Mouse (Mus musculus): Measurements from ENCODE around the gene Gys2. TPM values are rescaled to one million over a fixed set of nuclear protein-coding genes. Genes with fewer than 3 reads are reported as not detected.
A peak's percentile ranks its signal among the peaks of the same experiment; 100 is the strongest.
"Not testable (repeated sequence)": the region's sequence is repeated elsewhere in the genome, so short reads cannot be mapped to it uniquely, and the experiment has no call there.

The Gys2 gene
- polyA plus RNA-seq, 1 experiment from 2014 or later, result not detected

- Histone ChIP-seq H3K4me1 (peaks cover 24% of the 10 kb centered on the region), H3K27me3 (no peaks in the 10 kb centered on the region), H3K27ac (no peak overlapping the region), H3K9me3 (no peaks in the 10 kb centered on the region), H3K36me3 (peaks cover 48% of the 10 kb centered on the region), H3K4me2 (replicated peaks) (no peak overlapping the region), H3K9ac (no peak overlapping the region), H3K4me3 (no peak overlapping the region)
- ATAC-seq (ENCODE audit: insufficient number of reproducible peaks, insufficient read depth, low FRiP score, low TSS enrichment), result no peak
- WGBS, result 68% methylated on average over 8 of the region's 8 CpGs
Measured at GRCm38 (mm10) chr6:142503601-142504000, 30.7 kb upstream of the Gys2 start.

- Histone ChIP-seq H3K9me3 (no peaks in the 10 kb centered on the region), H3K36me3 (peaks cover 58% of the 10 kb centered on the region), H3K4me1 (peaks cover 18% of the 10 kb centered on the region), H3K4me3 (no peak overlapping the region), H3K27me3 (no peaks in the 10 kb centered on the region), H3K4me2 (replicated peaks) (no peak overlapping the region), H3K9ac (no peak overlapping the region), H3K27ac (no peak overlapping the region)
- 87% methylated on average over 10 of the region's 10 CpGs for WGBS
- no peak for ATAC-seq (ENCODE audit: insufficient number of reproducible peaks, insufficient read depth, low FRiP score, low TSS enrichment)
Measured at GRCm38 (mm10) chr6:142502519-142503125, 29.7 kb upstream of the Gys2 start.

GRCm38 (mm10) chr6:142490114-142490513 lies 17.2 kb upstream of the Gys2 start:
- WGBS, result 96% methylated on average over 6 of the region's 6 CpGs
- peaks cover 59% of the 10 kb centered on the region for H3K36me3 ChIP-seq
- H3K4me2 ChIP-seq (replicated peaks); H3K9me3 ChIP-seq; ATAC-seq (ENCODE audit: insufficient number of reproducible peaks, insufficient read depth, low FRiP score, low TSS enrichment); H3K9ac ChIP-seq; H3K4me1 ChIP-seq; H3K4me3 ChIP-seq; H3K27me3 ChIP-seq; H3K27ac ChIP-seq: not testable (repeated sequence)

GRCm38 (mm10) chr6:142487638-142488037 lies 14.7 kb upstream of the Gys2 start:
- H3K27me3 ChIP-seq, result no peaks in the 10 kb centered on the region
- H3K36me3 ChIP-seq, result peaks cover 44% of the 10 kb centered on the region
- 80% methylated on average over 9 of the region's 9 CpGs for WGBS
- no peak overlapping the region for H3K4me2 ChIP-seq (replicated peaks)
- no peak overlapping the region for H3K27ac ChIP-seq
- no peak overlapping the region for H3K4me3 ChIP-seq
- ATAC-seq (ENCODE audit: insufficient number of reproducible peaks, insufficient read depth, low FRiP score, low TSS enrichment), result peak; percentile 56; the same call in 1 of the 2 replicates
- H3K9ac ChIP-seq, result no peak overlapping the region
- H3K4me1 ChIP-seq, result no peaks in the 10 kb centered on the region
- no peaks in the 10 kb centered on the region for H3K9me3 ChIP-seq

DNA sequence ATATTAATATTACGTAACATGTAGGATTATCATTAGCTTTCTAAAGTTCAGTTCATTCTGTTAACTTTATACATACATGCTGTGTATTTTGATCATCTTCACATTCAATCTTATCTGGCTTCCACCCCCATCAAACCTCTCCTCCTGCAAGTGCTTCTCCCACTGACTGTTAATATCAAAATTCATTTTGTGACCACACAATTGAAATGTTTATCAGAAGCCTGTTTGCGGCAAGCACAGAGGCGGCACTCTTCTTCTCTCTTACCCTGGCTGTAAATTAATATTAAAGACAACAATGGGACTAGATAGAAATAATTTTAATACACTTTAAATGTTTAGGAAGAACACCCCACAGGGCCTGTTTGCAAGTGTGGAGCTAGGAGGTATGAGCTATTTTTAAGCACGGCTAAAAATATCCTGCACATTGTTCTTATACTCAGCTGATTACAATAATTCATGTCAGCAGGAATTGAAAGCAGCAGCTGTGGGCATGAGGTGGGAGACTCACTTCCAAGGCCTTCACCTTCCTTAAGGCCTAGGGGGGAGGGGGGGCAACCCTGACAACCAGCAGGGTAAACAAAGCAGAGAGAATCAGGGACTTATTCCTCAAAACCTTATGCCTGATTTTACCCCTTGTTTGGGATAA lies 12.7 kb upstream of the Gys2 start:
- H3K9me3 ChIP-seq, result no peaks in the 10 kb centered on the region
- no peaks in the 10 kb centered on the region for H3K27me3 ChIP-seq
- 93% methylated on average over 4 of the region's 4 CpGs for WGBS
- peaks cover 31% of the 10 kb centered on the region for H3K36me3 ChIP-seq
- no peak overlapping the region for H3K4me2 ChIP-seq (replicated peaks)
- H3K9ac ChIP-seq, result no peak overlapping the region
- no peak overlapping the region for H3K27ac ChIP-seq
- H3K4me3 ChIP-seq, result no peak overlapping the region
- H3K4me1 ChIP-seq, result no peaks in the 10 kb centered on the region
- no peak for ATAC-seq (ENCODE audit: insufficient number of reproducible peaks, insufficient read depth, low FRiP score, low TSS enrichment)

DNA sequence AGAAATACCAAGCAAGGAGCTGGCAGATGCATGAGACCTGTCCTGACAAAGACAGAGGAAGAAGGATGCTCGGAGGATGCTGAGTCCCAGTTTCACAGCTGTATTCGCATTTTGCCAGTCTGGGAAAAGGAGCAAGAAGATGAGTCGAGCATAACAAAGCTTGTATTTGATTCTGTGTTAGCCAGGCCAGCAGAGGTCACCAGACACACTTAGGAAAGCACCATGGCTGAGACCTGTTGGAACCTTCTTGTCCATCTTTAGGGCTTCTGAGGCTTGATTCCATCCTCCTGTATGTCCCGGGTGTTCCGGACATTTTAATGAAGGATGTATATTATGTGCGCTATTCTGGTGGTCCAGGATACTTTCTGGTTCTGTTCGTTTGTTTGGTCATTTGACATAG lies 4.3 kb upstream of the Gys2 start:
- 74% methylated on average over 7 of the region's 7 CpGs for WGBS
- no peaks in the 10 kb centered on the region for H3K36me3 ChIP-seq
- H3K4me1 ChIP-seq, result no peaks in the 10 kb centered on the region
- no peak overlapping the region for H3K9ac ChIP-seq
- no peaks in the 10 kb centered on the region for H3K27me3 ChIP-seq
- no peaks in the 10 kb centered on the region for H3K9me3 ChIP-seq
- no peak overlapping the region for H3K27ac ChIP-seq
- H3K4me2 ChIP-seq (replicated peaks), result no peak overlapping the region
- no peak overlapping the region for H3K4me3 ChIP-seq
- ATAC-seq (ENCODE audit: insufficient number of reproducible peaks, insufficient read depth, low FRiP score, low TSS enrichment), result no peak

- ATAC-seq (ENCODE audit: insufficient number of reproducible peaks, insufficient read depth, low FRiP score, low TSS enrichment), result no peak
Measured at GRCm38 (mm10) chr6:142471141-142471540, 1.8 kb downstream of the Gys2 start.

GRCm38 (mm10) chr6:142469602-142470001 lies 3.3 kb downstream of the Gys2 start:
- H3K9ac ChIP-seq, result no peak overlapping the region
- no peaks in the 10 kb centered on the region for H3K4me1 ChIP-seq
- H3K4me3 ChIP-seq, result no peak overlapping the region
- ATAC-seq (ENCODE audit: insufficient number of reproducible peaks, insufficient read depth, low FRiP score, low TSS enrichment), result no peak
- no peak overlapping the region for H3K27ac ChIP-seq
- H3K36me3 ChIP-seq, result no peaks in the 10 kb centered on the region
- 52% methylated on average over 4 of the region's 4 CpGs for WGBS
- H3K4me2 ChIP-seq (replicated peaks), result no peak overlapping the region
- H3K27me3 ChIP-seq, result no peaks in the 10 kb centered on the region
- no peaks in the 10 kb centered on the region for H3K9me3 ChIP-seq

More at GRCm38 (mm10) chr6:142471141-142471540, 1.8 kb downstream of the Gys2 start:
- 90% methylated on average over 8 of the region's 8 CpGs for WGBS
- Histone ChIP-seq H3K27me3 (no peaks in the 10 kb centered on the region), H3K9ac (no peak overlapping the region), H3K27ac (no peak overlapping the region), H3K36me3 (no peaks in the 10 kb centered on the region), H3K4me1 (no peaks in the 10 kb centered on the region), H3K4me3 (no peak overlapping the region), H3K9me3 (no peaks in the 10 kb centered on the region), H3K4me2 (replicated peaks) (no peak overlapping the region)

DNA sequence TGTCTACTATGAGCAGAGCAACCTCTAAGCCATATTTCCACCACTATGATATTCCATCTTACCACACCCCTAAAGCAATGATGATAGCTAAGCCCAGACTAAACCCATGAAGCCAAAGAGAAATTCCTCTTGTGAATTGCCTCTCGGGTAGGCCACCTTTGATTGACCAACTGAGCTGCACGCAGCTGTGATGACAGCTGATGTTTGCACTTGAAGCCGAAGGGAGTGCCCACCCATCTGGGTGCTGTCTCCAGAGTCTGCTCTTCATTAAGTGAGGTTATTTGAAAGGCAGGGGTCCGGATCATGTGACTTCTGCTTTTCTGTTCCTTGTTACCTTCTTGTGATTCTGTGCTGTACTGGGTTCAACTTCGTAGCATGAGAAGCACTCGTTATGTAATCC lies 10.7 kb downstream of the Gys2 start:
- no peaks in the 10 kb centered on the region for H3K36me3 ChIP-seq
- no peak for ATAC-seq (ENCODE audit: insufficient number of reproducible peaks, insufficient read depth, low FRiP score, low TSS enrichment)
- no peak overlapping the region for H3K9ac ChIP-seq
- 53% methylated on average over 6 of the region's 6 CpGs for WGBS
- H3K4me3 ChIP-seq, result no peak overlapping the region
- no peaks in the 10 kb centered on the region for H3K4me1 ChIP-seq
- H3K27me3 ChIP-seq, result no peaks in the 10 kb centered on the region
- no peaks in the 10 kb centered on the region for H3K9me3 ChIP-seq
- no peak overlapping the region for H3K27ac ChIP-seq
- no peak overlapping the region for H3K4me2 ChIP-seq (replicated peaks)

DNA sequence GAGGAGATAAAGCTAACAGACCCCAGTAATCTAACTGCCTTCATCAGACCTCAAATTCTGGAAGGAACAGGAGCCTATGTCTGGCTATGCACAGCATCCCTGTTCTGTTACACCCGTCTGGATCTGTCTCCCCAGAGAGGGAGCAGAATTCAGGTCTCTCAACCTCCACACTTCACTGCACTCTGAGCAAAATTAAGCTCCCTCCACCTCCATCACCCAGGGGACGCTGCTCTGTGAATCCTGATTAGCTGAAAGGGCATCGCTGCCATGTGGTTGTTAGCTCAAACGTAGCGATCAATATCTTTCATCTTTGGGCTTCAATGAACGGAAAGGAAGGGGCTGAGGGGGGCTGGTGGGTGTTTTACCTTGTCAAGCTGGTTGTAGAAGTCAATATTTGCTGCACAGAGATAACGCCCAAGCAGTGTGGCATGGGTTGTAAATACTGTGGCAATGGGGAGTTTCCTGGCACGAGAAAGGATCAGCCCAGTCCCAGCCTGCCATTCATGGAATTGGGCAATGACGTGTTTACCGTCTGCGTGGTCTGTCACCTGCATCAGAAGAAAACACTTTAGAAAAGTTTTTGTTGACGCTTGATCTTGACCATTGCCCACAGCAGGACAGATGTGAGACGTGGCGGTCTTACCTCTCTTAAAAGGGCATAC lies 13.8 kb downstream of the Gys2 start:
- no peak for ATAC-seq (ENCODE audit: insufficient number of reproducible peaks, insufficient read depth, low FRiP score, low TSS enrichment)
- Histone ChIP-seq H3K4me3 (no peak overlapping the region), H3K9me3 (no peaks in the 10 kb centered on the region), H3K36me3 (no peaks in the 10 kb centered on the region), H3K27ac (no peak overlapping the region), H3K9ac (no peak overlapping the region), H3K4me2 (replicated peaks) (no peak overlapping the region), H3K27me3 (no peaks in the 10 kb centered on the region), H3K4me1 (no peaks in the 10 kb centered on the region)
- 75% methylated on average over 14 of the region's 14 CpGs for WGBS

DNA sequence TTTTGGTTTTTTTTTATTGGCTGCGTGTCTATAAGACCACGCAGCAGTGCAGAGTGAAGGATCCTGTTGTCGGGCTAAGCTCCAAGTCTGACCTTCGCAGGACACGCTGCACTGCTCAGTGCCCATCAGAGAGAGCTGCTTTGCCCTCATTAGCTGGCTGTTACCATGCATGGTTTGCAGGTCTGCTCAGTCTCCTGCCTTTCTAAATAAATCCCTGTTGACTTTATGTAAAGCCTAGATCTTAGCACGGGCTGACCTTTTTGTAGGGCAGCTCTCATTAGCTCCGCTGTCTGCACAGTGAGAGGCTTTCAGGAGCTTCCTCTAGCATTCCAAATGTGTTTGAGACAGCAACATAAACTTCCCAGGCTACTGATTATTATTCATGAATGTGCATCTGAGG lies 14.9 kb downstream of the Gys2 start:
- H3K9me3 ChIP-seq, result no peaks in the 10 kb centered on the region
- H3K27me3 ChIP-seq, result no peaks in the 10 kb centered on the region
- no peak overlapping the region for H3K27ac ChIP-seq
- H3K4me2 ChIP-seq (replicated peaks), result no peak overlapping the region
- ATAC-seq (ENCODE audit: insufficient number of reproducible peaks, insufficient read depth, low FRiP score, low TSS enrichment), result no peak
- 63% methylated on average over 7 of the region's 7 CpGs for WGBS
- H3K9ac ChIP-seq, result no peak overlapping the region
- no peaks in the 10 kb centered on the region for H3K36me3 ChIP-seq
- no peak overlapping the region for H3K4me3 ChIP-seq
- H3K4me1 ChIP-seq, result no peaks in the 10 kb centered on the region

- no peak overlapping the region for H3K9ac ChIP-seq
- no peaks in the 10 kb centered on the region for H3K27me3 ChIP-seq
- no peak overlapping the region for H3K4me3 ChIP-seq
- no peak overlapping the region for H3K4me2 ChIP-seq (replicated peaks)
- H3K36me3 ChIP-seq, result no peaks in the 10 kb centered on the region
- no peaks in the 10 kb centered on the region for H3K9me3 ChIP-seq
- ATAC-seq (ENCODE audit: insufficient number of reproducible peaks, insufficient read depth, low FRiP score, low TSS enrichment), result no peak
- H3K4me1 ChIP-seq, result no peaks in the 10 kb centered on the region
- no peak overlapping the region for H3K27ac ChIP-seq
- WGBS, result 79% methylated on average over 7 of the region's 7 CpGs
Measured at GRCm38 (mm10) chr6:142455314-142455996, 17.5 kb downstream of the Gys2 start.

All from embryonic facial prominence, embryonic 12.5 days (tissue).